Mouse (Mus musculus): Measurements from ENCODE around the gene Emc9. TPM values are rescaled to one million over a fixed set of nuclear protein-coding genes. Genes with fewer than 3 reads are reported as not detected.
A peak's percentile ranks its signal among the peaks of the same experiment; 100 is the strongest.

Emc9 gene
- polyA plus RNA-seq, 1 experiment from 2014 or later, result 22.6 TPM

DNA sequence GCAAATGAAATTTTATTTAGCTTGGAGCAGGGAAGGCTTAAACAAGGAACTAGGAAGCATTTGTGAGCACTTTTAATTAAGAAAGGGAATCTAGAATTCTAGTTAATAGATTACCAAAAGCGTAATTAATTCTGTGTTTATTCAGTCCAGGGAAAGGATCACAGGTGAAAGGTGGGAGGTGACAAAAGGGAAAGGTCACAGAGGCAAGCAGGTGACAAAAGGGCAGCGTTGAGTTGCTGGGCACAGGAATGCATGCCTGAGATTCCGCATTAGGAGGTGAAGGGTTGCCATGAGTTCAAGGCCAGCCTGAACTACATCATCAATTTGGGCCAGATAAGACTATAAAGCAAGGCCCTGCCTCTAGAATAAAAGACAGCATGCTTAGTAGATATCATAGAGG is 17.6 kb downstream of the Emc9 start:
- Histone ChIP-seq H3K4me3 (ENCODE audit: control insufficient read depth in 1 of 2, insufficient read depth in 1 of 2, low read depth in 1 of 2, low read length in 2 of 2) (no peak overlapping the region), H3K36me3 (ENCODE audit: control insufficient read depth, insufficient read depth, low read length) (peaks cover 72% of the 10 kb centered on the region), H3K4me1 (ENCODE audit: control insufficient read depth in 2 of 2, insufficient read depth in 2 of 2, low read length in 2 of 2) (peaks cover 0 to 9% of the 10 kb centered on the region in 2 experiments; a peak in 2 of 4 replicates), H3K27me3 (ENCODE audit: control insufficient read depth, insufficient read depth, low read length) (no peaks in the 10 kb centered on the region), H3K9me3 (ENCODE audit: control insufficient read depth, low read length) (no peaks in the 10 kb centered on the region), H3K27ac (replicated peaks in 1 of 2; ENCODE audit: control insufficient read depth in 1 of 2, insufficient read depth in 1 of 2, low read depth in 2 of 2, low read length in 2 of 2) (no peak overlapping the region), H3K9ac (ENCODE audit: low read length) (no peak overlapping the region), H3K4me2 (ENCODE audit: low read length) (no peak overlapping the region)
- 87% methylated on average over 3 of the region's 3 CpGs for WGBS
- no peak for ATAC-seq (ENCODE audit: insufficient number of reproducible peaks, insufficient read depth, low FRiP score, low read depth)

DNA sequence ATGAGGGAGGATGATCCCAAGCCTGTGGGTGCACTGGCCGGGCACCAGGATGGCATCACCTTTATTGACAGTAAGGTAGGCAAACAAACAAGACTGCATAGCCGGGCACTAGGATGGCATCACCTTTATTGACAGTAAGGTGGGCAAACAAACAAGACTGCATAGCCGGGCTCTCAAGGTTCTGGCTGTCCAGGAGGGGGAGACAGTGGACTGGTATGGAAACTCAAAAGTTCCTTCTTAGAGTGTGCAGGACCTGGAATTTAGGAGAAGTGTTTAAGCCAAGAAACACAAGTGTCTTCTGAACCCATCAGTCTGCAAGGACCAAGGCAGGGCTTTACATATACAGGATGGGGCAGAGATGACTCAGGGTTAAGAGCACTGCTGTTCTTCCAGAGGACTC is 19.4 kb downstream of the Emc9 start:
- Histone ChIP-seq H3K27ac (replicated peaks in 1 of 2; ENCODE audit: control insufficient read depth in 1 of 2, insufficient read depth in 1 of 2, low read depth in 2 of 2, low read length in 2 of 2) (no peak overlapping the region), H3K36me3 (ENCODE audit: control insufficient read depth, insufficient read depth, low read length) (peaks cover 75% of the 10 kb centered on the region), H3K4me3 (ENCODE audit: control insufficient read depth in 1 of 2, insufficient read depth in 1 of 2, low read depth in 1 of 2, low read length in 2 of 2) (no peak overlapping the region), H3K9ac (ENCODE audit: low read length) (no peak overlapping the region), H3K9me3 (ENCODE audit: control insufficient read depth, low read length) (no peaks in the 10 kb centered on the region), H3K4me2 (ENCODE audit: low read length) (no peak overlapping the region), H3K27me3 (ENCODE audit: control insufficient read depth, insufficient read depth, low read length) (no peaks in the 10 kb centered on the region), H3K4me1 (ENCODE audit: control insufficient read depth in 2 of 2, insufficient read depth in 2 of 2, low read length in 2 of 2) (peaks cover 7 to 13% of the 10 kb centered on the region in 2 experiments)
- no peak for ATAC-seq (ENCODE audit: insufficient number of reproducible peaks, insufficient read depth, low FRiP score, low read depth)
- 88% methylated on average over 3 of the region's 3 CpGs for WGBS

DNA sequence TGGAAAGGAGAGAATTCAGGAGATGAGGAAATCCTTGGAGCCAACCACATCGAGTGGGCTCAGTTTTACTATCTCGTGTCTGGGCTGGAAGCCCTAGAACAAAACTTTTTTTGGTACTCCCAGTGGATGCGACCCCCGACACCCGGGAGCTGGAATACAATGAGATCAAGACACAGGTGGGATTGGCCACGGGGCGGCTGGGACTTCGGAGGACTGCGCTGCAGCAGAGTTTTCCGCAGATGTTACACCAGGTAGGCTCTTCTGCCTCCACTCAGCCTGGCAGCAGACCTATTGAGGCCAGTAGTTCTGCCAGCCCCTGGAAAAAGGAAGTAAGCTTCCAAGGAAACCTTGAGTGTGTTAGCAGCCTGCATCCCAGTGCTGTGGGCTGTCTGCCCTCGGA is 21.9 kb downstream of the Emc9 start:
- Histone ChIP-seq H3K27ac (replicated peaks in 1 of 2; ENCODE audit: control insufficient read depth in 1 of 2, insufficient read depth in 1 of 2, low read depth in 2 of 2, low read length in 2 of 2) (no peak overlapping the region), H3K27me3 (ENCODE audit: control insufficient read depth, insufficient read depth, low read length) (no peaks in the 10 kb centered on the region), H3K36me3 (ENCODE audit: control insufficient read depth, insufficient read depth, low read length) (peaks cover 57% of the 10 kb centered on the region), H3K9me3 (ENCODE audit: control insufficient read depth, low read length) (no peaks in the 10 kb centered on the region), H3K4me1 (ENCODE audit: control insufficient read depth in 2 of 2, insufficient read depth in 2 of 2, low read length in 2 of 2) (peaks cover 7 to 13% of the 10 kb centered on the region in 2 experiments), H3K4me3 (ENCODE audit: control insufficient read depth in 1 of 2, insufficient read depth in 1 of 2, low read depth in 1 of 2, low read length in 2 of 2) (no peak overlapping the region), H3K4me2 (ENCODE audit: low read length) (no peak overlapping the region), H3K9ac (ENCODE audit: low read length) (no peak overlapping the region)
- 90% methylated on average over 11 of the region's 11 CpGs for WGBS
- ATAC-seq (ENCODE audit: insufficient number of reproducible peaks, insufficient read depth, low FRiP score, low read depth), result no peak

DNA sequence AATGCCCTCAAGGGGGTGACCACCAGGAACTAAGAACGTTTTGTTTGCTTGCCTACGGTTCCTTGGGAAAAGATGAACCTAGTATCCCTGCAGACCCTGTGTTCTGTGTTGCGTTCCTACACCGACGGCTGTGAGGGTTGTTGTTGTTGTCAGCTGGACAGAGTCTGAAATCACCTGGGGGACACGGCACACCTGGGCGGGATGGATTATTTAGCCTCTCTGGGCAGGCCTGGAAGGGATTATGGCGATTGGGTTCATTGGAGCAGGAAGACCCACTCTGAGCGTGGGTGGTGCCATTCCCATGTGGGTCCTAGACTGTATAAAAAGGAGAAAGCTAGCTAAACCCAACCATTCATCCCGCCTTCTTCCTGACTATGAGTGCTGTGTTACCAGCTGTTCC is 23.2 kb downstream of the Emc9 start:
- no peaks in the 10 kb centered on the region for H3K9me3 ChIP-seq (ENCODE audit: control insufficient read depth, low read length)
- no peak overlapping the region for H3K9ac ChIP-seq (ENCODE audit: low read length)
- no peaks in the 10 kb centered on the region for H3K27me3 ChIP-seq (ENCODE audit: control insufficient read depth, insufficient read depth, low read length)
- ATAC-seq (ENCODE audit: insufficient number of reproducible peaks, insufficient read depth, low FRiP score, low read depth), result no peak
- no peak overlapping the region for H3K27ac ChIP-seq (replicated peaks in 1 of 2; ENCODE audit: control insufficient read depth in 1 of 2, insufficient read depth in 1 of 2, low read depth in 2 of 2, low read length in 2 of 2)
- 85% methylated on average over 10 of the region's 10 CpGs for WGBS
- no peak overlapping the region for H3K4me2 ChIP-seq (ENCODE audit: low read length)
- H3K4me1 ChIP-seq (ENCODE audit: control insufficient read depth in 2 of 2, insufficient read depth in 2 of 2, low read length in 2 of 2), result peaks cover 7 to 13% of the 10 kb centered on the region in 2 experiments
- H3K36me3 ChIP-seq (ENCODE audit: control insufficient read depth, insufficient read depth, low read length), result peaks cover 43% of the 10 kb centered on the region
- H3K4me3 ChIP-seq (ENCODE audit: control insufficient read depth in 1 of 2, insufficient read depth in 1 of 2, low read depth in 1 of 2, low read length in 2 of 2), result no peak overlapping the region

DNA sequence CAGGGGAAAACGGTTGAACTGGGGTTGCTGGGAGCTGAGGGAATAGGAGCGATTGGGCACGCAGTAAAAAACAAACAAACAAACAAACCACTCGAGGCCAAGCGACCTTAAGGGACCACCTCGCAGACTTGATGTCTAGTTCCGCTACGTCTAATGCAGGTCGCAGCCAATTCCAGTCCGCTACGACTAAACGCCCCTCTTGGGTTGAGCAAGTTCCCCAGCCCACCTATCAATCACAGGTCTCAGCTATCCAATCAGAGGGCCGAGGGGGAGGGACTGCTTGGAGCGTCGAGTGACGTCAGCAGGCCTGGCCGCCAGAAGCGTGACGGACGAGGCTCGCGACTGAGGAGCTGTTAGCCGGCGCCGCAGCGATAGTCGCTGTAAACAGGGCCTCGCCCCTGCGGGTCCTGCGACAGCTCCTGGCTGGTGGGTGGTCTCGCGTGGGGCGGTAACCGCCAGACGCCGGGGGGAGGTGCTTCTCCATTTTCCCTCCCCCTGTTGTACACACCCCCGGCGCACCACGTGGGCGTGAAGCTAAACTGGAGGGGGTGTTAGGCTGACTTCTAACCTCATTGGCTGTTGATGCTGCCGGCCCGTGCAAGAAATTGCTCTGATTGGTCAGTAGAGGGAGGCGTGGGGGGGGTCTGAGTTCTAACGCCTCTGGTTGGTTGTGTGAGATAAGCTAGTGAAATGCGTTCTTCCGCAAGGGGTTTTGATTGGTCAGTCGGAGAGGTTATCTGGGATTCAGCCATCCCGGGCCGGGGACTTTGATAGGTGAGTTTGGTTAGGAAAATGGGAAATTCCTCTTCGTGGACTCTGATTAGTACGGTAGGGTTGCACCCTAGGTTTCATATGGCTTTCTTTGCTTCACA is 24.7 kb downstream of the Emc9 start, which contains the start of gene A730061H03Rik:
TSS of gene A730061H03Rik (minus strand) at position 205 of the 872 bp plus-strand sequence.
- Histone ChIP-seq H3K4me2 (ENCODE audit: low read length) (peak within 1 kb of the TSS; percentile 65), H3K36me3 (ENCODE audit: control insufficient read depth, insufficient read depth, low read length) (peaks cover 28% of the 10 kb centered on the region), H3K27me3 (ENCODE audit: control insufficient read depth, insufficient read depth, low read length) (no peaks in the 10 kb centered on the region), H3K4me1 (ENCODE audit: control insufficient read depth in 2 of 2, insufficient read depth in 2 of 2, low read length in 2 of 2) (peaks cover 7 to 13% of the 10 kb centered on the region in 2 experiments), H3K9me3 (ENCODE audit: control insufficient read depth, low read length) (no peaks in the 10 kb centered on the region), H3K4me3 (ENCODE audit: control insufficient read depth in 1 of 2, insufficient read depth in 1 of 2, low read depth in 1 of 2, low read length in 2 of 2) (peak within 1 kb of the TSS; percentile 60 to 75), H3K27ac (replicated peaks in 1 of 2; ENCODE audit: control insufficient read depth in 1 of 2, insufficient read depth in 1 of 2, low read depth in 2 of 2, low read length in 2 of 2) (peak within 1 kb of the TSS; percentile 96 to 100), H3K9ac (ENCODE audit: low read length) (peak within 1 kb of the TSS; percentile 92)
- ATAC-seq (ENCODE audit: insufficient number of reproducible peaks, insufficient read depth, low FRiP score, low read depth), result peak; percentile 95
- under 1% methylated on average over 51 of the region's 51 CpGs for WGBS

DNA sequence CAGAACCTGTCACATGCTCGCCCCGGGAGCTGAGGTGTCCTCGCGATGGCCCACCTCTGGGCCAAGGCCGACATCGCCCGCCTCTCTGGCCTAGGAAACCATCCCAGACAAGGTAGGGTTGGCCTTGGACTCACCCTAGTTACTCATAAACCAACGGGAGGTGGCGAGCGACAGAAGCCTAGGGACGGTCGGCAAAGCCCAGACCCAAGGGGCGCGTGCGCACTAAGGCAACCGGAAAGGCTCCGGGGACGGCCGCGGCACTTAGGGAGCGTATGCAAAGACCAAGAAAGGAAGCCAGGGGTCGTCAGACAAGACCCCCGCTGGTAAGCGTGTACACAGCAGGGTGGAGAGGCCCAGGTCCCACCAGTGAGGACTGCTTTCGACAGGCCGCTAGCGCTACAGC is 25.3 kb downstream of the Emc9 start, which contains the start of gene Dcaf11:
TSS of gene Dcaf11 (plus strand) at position 208 of the 403 bp plus-strand sequence.
- Histone ChIP-seq H3K4me2 (ENCODE audit: low read length) (peak within 1 kb of the TSS; percentile 65), H3K9me3 (ENCODE audit: control insufficient read depth, low read length) (no peaks in the 10 kb centered on the region), H3K4me1 (ENCODE audit: control insufficient read depth in 2 of 2, insufficient read depth in 2 of 2, low read length in 2 of 2) (peaks cover 7 to 13% of the 10 kb centered on the region in 2 experiments), H3K27me3 (ENCODE audit: control insufficient read depth, insufficient read depth, low read length) (no peaks in the 10 kb centered on the region), H3K9ac (ENCODE audit: low read length) (peak within 1 kb of the TSS; percentile 92), H3K27ac (replicated peaks in 1 of 2; ENCODE audit: control insufficient read depth in 1 of 2, insufficient read depth in 1 of 2, low read depth in 2 of 2, low read length in 2 of 2) (peak within 1 kb of the TSS; percentile 96 to 100), H3K36me3 (ENCODE audit: control insufficient read depth, insufficient read depth, low read length) (peaks cover 22% of the 10 kb centered on the region), H3K4me3 (ENCODE audit: control insufficient read depth in 1 of 2, insufficient read depth in 1 of 2, low read depth in 1 of 2, low read length in 2 of 2) (peak within 1 kb of the TSS; percentile 60 to 75)
- peak; percentile 74 for ATAC-seq (ENCODE audit: insufficient number of reproducible peaks, insufficient read depth, low FRiP score, low read depth)
- 0% methylated on average over 27 of the region's 27 CpGs for WGBS

DNA sequence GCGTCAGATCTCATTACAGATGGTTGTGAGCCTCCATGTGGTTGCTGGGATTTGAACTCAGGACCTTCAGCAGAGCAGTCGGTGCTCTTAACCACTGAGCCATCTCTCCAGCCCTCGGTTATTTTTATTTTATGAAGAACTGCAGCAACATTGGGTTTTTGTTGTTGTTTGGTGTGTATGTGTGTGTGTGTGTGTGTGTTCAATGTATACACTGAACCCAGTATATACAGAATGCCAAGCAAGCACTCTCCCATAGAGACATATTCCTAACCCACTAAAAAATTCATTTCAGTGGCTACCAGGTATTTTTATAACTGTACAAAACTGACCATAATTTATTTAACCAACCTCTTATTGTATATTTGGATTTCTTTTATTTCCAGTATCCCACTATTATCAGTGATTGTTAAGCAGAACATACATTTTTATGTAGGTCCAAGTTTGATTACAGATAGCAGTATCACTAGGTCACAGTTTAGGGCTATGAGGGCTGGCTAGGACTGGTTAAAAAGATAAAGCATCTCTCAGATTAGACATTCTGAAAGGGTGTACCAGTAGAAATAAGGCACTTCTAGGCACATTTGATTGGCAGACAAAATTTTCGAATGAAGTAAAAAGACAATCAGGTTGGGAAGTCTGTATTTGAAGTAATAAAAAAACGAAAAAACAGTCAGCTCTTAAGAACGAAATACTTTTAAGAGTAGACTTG is 26.2 kb downstream of the Emc9 start:
- WGBS, result 56% methylated on average over 6 of the region's 6 CpGs
- Histone ChIP-seq H3K4me2 (ENCODE audit: low read length) (peak overlapping the region; percentile 65), H3K27ac (replicated peaks in 1 of 2; ENCODE audit: control insufficient read depth in 1 of 2, insufficient read depth in 1 of 2, low read depth in 2 of 2, low read length in 2 of 2) (peak overlapping the region in 1 of 2 experiments; percentile 100; a peak in 1 of 4 replicates), H3K9me3 (ENCODE audit: control insufficient read depth, low read length) (no peaks in the 10 kb centered on the region), H3K9ac (ENCODE audit: low read length) (peak overlapping the region; percentile 92), H3K4me1 (ENCODE audit: control insufficient read depth in 2 of 2, insufficient read depth in 2 of 2, low read length in 2 of 2) (peaks cover 7 to 13% of the 10 kb centered on the region in 2 experiments), H3K36me3 (ENCODE audit: control insufficient read depth, insufficient read depth, low read length) (peaks cover 13% of the 10 kb centered on the region), H3K4me3 (ENCODE audit: control insufficient read depth in 1 of 2, insufficient read depth in 1 of 2, low read depth in 1 of 2, low read length in 2 of 2) (peak overlapping the region in 1 of 2 experiments; percentile 75; a peak in 2 of 4 replicates), H3K27me3 (ENCODE audit: control insufficient read depth, insufficient read depth, low read length) (no peaks in the 10 kb centered on the region)
- ATAC-seq (ENCODE audit: insufficient number of reproducible peaks, insufficient read depth, low FRiP score, low read depth), result no peak
